Mouse (Mus musculus): ENCODE measurements around the gene Lrig1.

Lrig1 gene

DNA sequence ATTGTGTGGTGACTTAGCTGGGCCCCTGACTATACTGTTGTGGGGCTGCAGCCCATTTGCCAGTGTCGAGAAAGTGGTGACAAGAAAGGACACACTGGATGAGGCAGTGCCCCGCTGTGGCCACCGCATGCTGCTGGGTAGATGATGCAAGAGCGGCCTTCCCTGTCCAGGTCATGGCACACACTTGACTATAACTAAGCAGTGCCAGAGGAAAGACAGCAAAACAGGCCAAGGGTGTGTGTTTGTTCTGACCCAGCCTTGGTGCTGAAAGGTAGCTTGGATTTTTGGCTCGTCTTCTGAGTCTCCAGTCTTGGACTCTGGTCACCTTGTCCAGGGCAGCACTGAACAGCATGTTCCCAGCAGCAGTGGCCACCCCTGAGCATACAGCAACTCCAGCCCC lies 98.9 kb downstream of the Lrig1 start:
- in situ Hi-C loops (cut with MboI; ENCODE audit: low pct_unique_long_range_greater_than_20kb in 1 of 2, low sequenced_read_pairs in 2 of 2, unreplicated experiment in 1 of 2): no loop called here

DNA sequence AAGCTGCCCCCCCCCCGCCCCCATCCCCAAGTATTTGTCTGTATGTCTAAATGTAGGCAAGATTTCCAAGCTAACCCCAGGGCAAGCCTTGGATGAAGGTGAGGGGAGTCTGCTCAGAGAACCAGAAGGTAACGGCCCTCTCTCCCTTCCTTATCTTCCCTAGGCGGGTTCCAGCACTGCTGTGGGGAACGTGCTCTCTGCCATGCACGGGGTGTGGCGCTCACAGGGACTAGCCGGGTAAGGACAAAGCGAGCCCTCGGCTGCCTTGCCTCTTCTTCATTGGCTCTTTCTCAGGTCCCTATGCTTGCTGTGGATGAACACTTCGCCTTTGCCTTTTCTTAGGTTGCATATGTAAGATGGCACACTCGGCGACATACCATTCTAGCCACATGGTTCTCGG lies 100.9 kb downstream of the Lrig1 start:
- in situ Hi-C loops (cut with MboI; ENCODE audit: low pct_unique_long_range_greater_than_20kb in 1 of 2, low sequenced_read_pairs in 2 of 2, unreplicated experiment in 1 of 2): no loop called here

DNA sequence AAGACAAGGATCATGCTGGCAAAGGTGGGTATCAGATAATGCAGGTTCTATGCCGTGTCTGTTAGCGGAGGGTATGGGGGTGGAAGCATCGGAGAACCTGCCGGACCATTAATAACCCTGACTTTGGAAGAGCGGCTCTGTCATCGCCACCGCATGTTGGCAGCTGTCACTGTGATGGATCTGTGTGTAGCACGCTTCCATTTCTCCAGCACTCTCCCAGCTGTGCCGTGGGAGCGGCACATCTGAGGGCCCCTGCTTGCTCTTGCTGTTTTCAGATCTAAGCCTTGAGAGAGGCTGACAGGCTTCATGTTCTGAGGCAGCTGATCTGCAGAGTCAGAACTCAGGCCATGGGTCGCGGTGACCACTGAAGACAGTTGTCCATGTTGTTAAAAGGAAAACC lies 101.5 kb downstream of the Lrig1 start:
- in situ Hi-C loops (cut with MboI; ENCODE audit: low pct_unique_long_range_greater_than_20kb in 1 of 2, low sequenced_read_pairs in 2 of 2, unreplicated experiment in 1 of 2): no loop called here

DNA sequence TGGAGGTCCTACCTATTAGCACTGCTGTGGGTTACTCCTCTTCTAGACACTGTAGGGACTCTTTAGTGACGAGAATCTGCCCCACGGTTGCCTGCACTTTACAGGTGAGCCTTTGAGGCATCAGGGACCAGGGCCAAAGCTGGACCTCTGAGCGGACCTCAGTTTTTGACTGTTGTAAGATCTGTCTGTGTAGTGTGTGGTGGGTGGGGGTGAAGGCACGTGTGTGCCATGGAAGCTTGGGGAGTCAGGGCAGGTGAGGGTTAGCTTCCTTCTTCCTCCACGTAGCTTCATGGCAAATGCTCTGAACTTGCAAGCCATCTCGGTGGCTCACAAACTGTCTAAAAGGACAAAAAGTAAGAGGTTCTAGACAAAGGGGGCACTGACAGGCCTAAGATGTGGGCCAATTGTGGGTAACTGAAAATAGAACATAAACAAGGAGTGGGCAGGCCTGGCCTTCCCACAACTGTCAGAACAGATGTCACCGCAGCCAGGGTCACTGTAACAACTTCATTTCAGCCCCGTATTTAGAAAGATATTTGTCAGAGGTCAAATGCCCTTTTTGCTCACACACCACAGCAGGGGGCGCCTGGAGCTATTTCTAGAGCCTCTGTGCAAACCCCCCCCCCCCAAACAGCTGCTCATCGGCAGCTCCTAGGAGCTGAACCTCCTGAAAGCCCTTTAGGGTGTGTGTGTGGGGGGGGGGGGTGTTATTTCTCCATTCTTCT lies 103.0 kb downstream of the Lrig1 start:
- in situ Hi-C loops (cut with MboI; ENCODE audit: low pct_unique_long_range_greater_than_20kb in 1 of 2, low sequenced_read_pairs in 2 of 2, unreplicated experiment in 1 of 2): no loop called here

DNA sequence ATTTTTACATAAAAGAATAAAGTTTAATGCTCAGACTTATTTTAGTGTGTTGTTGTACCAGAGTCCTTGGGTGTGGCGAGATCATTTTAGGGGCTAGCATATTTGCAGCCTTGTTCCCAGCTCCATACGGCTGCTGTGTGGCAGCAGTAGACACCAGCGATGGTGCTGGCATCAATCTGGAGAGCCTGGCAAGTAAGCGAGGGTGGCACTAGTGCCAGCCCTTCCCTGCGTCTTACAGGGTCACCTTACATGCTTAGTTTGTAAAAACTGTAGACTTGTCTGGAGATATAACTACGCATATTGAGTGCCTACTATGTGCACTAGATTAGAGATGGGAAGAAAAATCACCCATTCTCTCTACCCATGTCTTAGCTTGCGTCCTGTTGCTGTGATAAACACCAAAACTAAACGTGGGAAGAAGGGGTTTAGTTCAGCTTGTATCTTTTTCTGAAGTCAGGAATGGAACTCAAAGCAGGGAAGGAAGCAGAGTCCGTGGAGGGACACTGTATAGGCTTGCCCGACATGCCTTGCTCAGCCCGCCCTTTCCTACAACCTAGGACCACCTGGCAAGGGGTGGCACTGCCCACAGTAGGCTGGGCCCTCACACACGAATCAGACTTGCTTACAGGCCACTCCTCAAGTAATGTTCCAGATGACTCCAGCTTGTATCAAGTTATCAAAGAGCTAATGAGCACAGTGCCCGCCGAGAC lies 103.8 kb downstream of the Lrig1 start:
- in situ Hi-C loops (cut with MboI; ENCODE audit: low pct_unique_long_range_greater_than_20kb in 1 of 2, low sequenced_read_pairs in 2 of 2, unreplicated experiment in 1 of 2): no loop called here

DNA sequence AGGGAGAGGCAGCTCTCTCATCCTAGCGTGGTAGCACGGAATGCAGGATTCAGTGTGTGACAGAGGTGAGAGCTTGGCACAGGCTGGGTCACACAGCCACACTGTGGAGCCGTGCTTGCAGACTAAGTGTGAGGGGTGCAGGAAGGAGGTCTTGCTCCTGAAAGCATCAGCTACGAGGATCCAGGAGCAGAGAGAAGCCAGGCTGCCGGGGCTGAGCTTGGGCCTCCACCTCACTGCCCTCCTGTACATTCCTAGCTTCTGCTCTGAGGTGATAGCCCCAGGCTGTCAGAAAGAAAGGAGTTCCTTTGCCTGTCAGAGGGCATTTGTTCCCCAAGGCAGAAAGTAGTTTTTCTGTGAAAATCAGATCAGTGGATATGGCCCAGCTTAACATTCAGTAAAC lies 104.8 kb downstream of the Lrig1 start:
- in situ Hi-C loops (cut with MboI; ENCODE audit: low pct_unique_long_range_greater_than_20kb in 1 of 2, low sequenced_read_pairs in 2 of 2, unreplicated experiment in 1 of 2): no loop called here

DNA sequence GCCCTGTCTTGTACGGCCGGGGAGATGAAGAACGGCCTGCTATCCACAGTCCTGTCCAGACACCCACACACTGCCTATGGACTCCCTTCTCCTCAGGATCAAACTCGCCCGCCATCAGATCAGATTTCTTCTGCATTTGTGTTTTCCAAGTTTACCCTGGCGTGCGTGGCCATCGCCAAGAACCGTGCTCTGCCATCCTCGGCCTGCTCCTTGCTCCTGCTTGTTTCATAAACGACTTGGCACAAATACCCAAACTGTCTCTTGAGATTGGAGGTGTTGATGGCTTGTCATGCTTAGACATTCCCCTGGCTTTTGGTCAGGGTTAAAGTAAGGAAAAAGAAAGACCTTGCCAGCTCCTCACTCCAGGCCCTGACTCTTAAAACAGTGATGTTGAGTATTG lies 105.2 kb downstream of the Lrig1 start:
- in situ Hi-C loops (cut with MboI; ENCODE audit: low pct_unique_long_range_greater_than_20kb in 1 of 2, low sequenced_read_pairs in 2 of 2, unreplicated experiment in 1 of 2): no loop called here

DNA sequence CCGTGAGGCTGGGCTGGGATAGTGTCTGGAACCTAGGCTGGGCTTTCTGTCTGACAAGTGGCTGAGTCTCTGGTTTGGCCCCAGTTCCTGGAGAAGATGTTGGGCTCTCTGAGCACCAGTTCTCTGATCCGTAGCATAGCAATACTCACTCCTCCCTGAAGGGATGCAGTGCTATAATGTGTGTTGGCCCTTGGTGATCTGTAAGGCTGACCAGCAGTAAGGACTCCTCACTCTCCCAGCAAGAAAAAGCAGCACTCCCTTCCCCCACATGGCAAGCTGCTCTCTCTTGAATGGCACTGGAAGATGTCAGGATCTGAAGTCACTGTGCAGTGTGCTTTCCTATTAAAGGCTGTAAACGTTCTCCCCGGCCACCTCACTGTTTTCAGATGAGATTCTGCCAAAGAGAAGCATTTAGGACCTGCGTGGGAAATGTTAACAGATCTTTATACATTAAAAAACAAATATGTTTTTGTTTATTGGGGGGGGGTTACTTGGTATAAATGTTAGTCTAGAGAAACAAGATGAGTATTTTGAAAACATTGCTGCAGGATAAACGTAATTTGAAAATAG lies 105.8 kb downstream of the Lrig1 start:
- in situ Hi-C loops (cut with MboI; ENCODE audit: low pct_unique_long_range_greater_than_20kb in 1 of 2, low sequenced_read_pairs in 2 of 2, unreplicated experiment in 1 of 2): no loop called here

DNA sequence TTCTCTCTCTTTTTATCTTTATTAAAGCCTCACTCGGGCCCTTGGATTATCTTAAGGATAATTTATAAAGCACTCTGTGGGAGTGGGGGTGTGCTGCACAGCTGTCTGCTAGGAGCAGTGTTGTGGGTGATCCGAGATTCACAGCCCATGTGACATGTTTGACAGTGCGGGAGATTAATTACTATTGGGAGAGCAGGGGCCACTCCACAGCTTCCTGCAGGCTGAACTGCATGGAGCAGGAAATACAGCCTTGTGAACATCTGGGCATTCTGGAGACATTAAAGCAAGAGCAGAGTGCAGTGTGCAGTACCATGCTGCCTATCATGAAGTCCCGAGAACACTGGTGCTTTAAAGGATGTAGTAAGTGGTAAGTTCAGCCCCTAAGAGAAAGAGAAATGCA lies 107.2 kb downstream of the Lrig1 start:
- in situ Hi-C loops (cut with MboI; ENCODE audit: low pct_unique_long_range_greater_than_20kb in 1 of 2, low sequenced_read_pairs in 2 of 2, unreplicated experiment in 1 of 2): no loop called here

DNA sequence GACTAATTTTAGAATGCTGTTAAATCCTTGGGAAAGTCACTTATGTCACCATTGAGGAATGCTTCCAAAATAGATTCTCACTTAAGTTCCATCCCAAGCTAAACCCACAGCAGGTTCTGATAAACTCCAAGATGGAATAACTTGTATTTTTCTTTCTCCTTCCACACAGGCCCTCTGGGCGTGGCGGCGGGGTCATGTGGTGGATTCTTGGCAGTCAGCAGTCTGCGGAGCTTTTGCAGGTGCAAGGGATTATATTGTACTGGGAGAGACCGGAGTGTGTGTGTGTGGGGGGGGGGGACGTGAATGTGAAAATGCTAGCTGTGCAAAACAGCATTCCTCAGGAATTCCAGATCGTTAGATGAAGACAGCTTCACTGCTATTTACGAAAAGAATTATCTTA lies 107.7 kb downstream of the Lrig1 start:
- in situ Hi-C loops (cut with MboI; ENCODE audit: low pct_unique_long_range_greater_than_20kb in 1 of 2, low sequenced_read_pairs in 2 of 2, unreplicated experiment in 1 of 2): no loop called here

DNA sequence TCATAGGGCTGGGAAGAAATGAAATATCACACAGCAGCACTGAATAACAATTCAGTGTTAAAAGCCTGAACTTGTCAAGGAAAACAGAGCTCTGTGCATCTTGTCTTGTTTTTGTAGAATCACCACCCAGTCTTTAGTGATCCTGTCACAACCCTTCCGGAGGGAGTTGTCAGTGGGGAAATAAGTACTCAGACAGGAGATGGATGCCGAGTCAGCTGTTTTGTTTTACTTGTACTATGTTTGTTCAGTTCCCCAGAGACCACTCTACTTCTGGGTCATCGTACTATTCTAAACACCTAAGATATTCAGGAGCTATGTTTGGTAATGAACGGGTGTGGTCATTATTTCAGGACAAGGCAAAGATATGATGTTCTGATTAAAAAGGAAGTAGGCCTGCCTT lies 111.6 kb downstream of the Lrig1 start:
- in situ Hi-C loops (cut with MboI; ENCODE audit: low pct_unique_long_range_greater_than_20kb in 1 of 2, low sequenced_read_pairs in 2 of 2, unreplicated experiment in 1 of 2): no loop called here

DNA sequence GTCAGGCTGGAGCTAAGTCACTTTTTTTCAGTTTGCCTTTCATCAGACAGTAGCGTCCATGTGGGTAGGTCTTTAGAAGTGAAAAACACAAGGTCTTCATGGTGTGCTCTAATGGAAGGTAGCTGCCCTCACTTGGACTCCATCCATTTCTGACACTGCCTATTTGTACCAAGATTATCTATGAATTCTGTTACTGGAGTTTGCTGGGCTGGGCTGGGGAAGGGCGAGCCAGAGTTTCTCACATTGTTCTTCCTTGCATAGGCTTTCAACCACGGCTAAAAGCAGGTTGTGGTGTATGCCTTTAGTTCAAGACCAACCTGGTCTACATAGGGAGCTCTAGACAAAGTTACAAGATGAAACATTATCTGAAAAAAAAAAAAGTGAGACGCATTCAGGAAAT lies 115.0 kb downstream of the Lrig1 start:
- in situ Hi-C loops (cut with MboI; ENCODE audit: low pct_unique_long_range_greater_than_20kb in 1 of 2, low sequenced_read_pairs in 2 of 2, unreplicated experiment in 1 of 2): no loop called here

DNA sequence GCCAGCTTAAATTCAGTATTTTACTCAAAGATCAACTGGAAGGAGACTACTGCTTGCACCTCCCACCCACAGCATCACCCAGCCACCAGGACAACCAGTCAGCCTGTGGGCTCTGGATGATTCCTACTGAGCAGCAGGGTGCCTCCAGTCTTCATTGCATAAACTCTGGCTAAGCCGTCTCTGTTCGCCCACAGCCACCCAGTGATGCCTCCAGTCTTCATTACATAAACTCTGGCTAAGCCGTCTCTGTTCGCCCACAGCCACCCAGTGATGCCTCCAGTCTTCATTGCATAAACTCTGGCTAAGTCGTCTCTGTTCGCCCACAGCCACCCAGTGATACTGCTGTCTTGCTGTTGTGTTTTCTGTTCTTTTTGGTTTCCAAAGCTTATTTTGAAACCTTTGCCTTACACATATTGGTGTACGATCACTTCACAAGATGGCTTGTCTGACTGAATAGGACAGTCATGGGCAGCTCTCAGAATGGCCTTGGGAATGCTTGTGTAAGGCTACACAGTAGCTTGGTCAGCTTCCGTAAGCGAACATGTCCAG lies 115.7 kb downstream of the Lrig1 start:
- in situ Hi-C loops (cut with MboI; ENCODE audit: low pct_unique_long_range_greater_than_20kb in 1 of 2, low sequenced_read_pairs in 2 of 2, unreplicated experiment in 1 of 2): no loop called here

DNA sequence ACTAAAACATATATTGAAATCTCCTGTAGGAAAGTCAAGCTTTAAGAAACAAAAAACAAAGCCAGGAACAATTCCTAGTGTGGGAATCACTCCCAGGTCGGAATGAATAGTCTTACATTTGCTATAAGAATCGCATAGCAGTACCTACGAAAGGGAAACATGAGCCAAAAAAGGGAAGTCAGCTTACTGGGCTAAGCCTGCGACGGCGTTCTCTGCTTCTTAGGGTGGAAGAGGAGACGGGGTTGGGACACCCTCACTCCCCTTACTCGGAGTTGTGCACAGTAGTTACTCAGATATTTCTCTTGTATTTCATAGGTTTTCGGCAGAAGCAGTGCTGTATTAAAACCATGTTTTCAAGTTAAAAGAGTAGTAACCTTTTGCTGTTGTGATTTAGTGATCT lies 117.9 kb downstream of the Lrig1 start:
- in situ Hi-C loops (cut with MboI; ENCODE audit: low pct_unique_long_range_greater_than_20kb in 1 of 2, low sequenced_read_pairs in 2 of 2, unreplicated experiment in 1 of 2): no loop called here

DNA sequence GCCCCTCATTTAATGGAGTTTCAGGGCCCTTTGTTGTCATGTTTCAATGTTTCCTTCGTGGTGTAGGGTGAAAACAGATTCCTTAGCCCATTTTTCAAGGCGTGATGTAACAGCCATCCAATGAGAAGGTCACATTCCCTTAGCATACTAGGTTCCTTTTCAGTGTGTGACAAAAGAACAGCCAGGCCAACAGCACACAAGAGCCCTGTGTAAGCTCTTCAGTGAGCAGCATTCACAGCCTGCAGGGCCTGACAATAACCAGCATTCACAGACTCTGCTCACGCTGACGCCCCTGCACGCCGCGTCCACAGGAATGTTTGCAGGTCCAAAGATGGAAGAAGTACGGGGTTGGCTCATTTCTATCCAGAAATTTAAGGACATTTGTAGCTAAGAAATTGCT lies 122.0 kb downstream of the Lrig1 start:
- in situ Hi-C loops (cut with MboI; ENCODE audit: low pct_unique_long_range_greater_than_20kb in 1 of 2, low sequenced_read_pairs in 2 of 2, unreplicated experiment in 1 of 2): no loop called here

DNA sequence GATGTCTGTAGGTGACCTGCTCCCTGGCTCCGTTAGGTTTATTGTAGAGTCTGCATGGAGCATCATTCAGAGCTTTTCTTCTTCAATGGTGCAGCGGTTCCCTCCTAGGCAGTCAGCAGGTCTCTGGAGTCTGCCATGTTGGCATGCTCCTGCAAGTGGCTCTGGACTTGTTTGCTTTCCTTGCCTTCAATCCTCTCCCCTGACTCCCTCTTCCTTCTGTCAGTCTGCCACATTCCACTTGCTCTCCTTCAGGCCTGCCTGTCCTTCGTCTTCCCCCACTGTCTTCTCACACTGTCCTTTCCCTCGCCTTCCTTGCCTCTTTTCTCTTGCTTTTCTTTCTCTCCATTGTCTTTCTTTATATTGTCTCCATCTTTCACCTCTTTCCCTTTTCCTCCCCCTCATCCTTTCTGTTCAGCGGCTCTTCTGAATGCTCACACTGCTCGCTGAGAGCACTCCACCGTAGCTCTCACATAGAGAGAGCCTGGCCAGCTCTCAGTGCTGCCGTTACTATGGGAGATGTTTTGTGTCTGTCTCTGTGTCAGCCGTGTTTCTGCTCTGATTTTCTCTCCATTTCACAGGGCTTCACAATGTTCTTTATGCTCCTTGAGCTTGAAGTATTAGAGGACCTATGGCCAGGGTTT lies 124.3 kb downstream of the Lrig1 start:
- in situ Hi-C loops (cut with MboI; ENCODE audit: low pct_unique_long_range_greater_than_20kb in 1 of 2, low sequenced_read_pairs in 2 of 2, unreplicated experiment in 1 of 2): no loop called here

DNA sequence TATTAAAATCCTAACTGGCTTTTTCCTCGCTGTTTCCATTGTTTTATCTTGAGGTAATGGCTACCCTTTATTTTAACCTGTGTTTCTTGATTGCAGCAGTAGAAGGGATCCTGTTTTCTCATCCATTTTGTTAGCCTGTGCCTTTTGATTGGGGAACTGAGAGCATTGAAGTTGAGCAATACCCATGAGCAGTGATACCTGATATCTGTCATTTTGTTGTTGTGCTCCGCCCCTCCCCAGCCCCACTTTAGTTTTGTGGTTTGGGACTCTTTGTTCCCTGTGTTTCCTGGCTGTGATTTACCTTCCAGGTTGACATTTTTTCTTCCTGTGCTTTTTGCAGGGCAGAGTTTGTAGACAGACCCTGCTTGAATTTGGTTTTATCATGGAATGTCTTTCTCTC lies 131.9 kb downstream of the Lrig1 start:
- in situ Hi-C loops (cut with MboI; ENCODE audit: low pct_unique_long_range_greater_than_20kb in 1 of 2, low sequenced_read_pairs in 2 of 2, unreplicated experiment in 1 of 2): no loop called here

DNA sequence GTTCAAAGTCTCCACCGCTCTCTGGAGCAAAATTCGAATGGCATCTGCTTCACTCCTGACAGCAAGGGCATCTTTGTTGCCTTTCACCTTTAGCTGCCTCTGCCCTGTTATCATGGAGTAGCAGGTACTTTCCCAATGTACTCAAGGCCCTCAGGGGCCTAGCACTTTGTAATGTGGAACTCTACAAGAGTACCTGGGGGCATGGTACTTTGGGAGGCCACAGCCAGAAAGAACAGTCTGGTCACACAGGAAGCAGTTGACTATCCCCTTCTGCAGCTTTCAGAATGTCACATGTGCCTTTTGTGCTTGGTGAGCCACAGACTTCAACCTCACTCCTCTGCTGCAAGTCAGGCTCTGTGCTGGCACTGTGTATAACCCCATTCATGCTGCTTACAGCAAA lies 134.2 kb downstream of the Lrig1 start:
- in situ Hi-C loops (cut with MboI; ENCODE audit: low pct_unique_long_range_greater_than_20kb in 1 of 2, low sequenced_read_pairs in 2 of 2, unreplicated experiment in 1 of 2): no loop called here

DNA sequence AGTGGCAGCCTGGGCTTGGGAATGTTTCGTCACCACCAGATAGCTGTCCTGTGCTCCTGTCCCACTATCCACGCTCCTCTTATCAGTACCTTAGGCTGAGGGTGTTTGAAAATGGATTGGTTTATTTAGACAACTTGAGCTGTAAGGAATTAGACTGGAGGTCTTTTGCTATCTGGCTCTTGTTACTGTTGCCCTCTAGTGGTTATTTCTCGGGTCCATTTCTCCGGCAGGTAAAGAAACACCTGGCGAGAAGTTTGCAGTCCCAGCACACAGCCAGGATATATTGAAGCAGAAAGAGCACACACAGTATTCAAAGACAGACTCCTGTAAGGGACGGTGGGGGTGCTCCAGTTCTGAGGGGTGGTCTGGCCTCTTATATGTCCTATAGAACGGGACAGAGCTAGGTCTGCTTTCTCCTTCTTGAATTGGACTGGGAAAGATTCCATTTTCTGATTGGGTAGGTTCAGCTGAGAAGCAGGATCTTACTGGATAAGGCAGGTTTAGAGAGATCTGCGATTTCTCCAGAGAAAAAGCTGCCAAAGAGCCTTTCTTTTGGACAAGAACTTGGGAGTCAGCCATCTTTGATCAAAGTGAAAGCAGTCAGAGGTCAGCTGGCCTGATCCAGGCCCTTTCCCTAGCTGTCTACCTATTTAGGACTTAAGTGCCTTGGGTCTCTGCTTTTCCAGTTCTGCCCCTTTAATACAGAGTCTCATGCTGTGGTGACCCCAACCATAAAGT lies 136.6 kb downstream of the Lrig1 start:
- in situ Hi-C loops (cut with MboI; ENCODE audit: low pct_unique_long_range_greater_than_20kb in 1 of 2, low sequenced_read_pairs in 2 of 2, unreplicated experiment in 1 of 2): no loop called here
